Mouse (Mus musculus): ENCODE data around the gene Gm20532.

Gm20532 gene

DNA sequence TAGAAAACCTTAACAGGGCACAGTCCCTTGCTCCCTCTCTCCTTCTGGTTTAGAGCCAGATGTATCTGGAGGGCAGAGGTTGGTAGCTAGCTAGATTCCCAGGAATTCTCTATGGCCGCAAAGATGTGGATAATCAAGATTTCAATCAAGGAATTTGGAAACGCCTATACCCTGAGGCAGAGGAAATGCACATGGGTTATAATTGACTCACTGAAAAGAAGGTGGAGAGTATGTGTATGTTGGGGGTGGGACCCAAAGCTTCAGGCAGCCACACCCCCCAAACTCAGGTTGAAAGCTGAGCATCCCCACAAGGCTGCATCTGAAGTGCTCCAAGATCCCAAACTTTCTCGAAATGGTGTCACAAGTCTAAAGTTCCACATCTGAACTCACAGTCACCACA, 12.0 kb downstream of the Gm20532 start:
- DNase-seq: no peak

DNA sequence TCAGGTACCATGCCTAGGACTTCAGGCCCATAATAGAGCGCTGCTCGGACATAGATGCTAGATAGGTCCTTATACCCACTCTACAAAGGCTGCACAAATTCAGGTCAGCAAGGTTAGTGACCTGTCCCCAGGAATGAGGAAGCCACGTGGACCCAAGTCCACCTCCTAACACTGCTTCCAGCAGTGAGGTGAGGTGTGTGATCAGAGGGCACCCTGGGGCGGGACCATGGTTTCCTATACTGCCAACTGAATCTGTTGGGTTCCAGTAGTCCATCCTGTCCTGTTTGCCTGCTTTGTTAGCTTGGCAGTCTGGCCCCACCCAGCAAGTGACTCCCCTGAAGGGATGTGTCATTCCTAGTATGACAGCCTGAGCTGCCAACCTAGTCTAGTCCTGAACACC, 13.5 kb downstream of the Gm20532 start:
- no peak for DNase-seq

DNA sequence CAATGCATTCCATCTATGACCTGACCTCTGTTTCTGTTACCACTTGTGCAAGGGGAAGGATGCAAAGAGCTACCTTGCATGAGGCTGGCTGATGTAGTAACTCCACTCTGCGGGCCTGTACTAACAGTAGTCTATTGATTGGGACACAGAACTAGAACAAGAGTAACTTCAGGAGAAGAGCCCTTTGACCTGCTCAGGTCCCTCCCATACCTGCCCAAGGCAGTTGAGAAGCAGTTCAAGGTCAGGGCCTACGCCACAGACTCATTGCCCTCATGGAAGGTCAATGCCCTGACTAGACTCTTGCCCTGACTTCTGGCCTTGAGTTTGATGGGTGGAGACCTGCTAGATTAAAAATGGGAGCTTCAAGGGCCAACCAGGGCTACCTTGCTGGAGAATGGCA, 14.2 kb downstream of the Gm20532 start:
- no peak for DNase-seq

DNA sequence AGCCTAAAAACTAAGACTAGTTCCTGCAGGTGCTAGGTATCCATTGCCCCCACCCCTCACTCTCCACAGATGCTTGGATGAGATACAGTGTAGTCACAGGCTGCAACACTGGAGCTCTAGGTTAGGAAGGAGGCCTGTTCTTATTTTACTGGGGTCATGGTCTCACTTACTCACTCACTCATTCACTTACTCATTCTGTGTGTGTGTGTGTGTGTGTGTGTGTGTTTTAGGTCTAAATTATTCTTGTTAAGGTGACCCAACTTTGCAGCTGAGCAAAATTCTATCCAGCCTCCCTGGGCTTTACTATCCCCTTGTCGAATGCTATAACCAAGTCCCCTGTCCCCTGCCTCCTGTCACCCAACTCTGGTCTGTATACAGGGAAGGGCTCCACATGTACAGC, 15.2 kb downstream of the Gm20532 start:
- no peak for DNase-seq

DNA sequence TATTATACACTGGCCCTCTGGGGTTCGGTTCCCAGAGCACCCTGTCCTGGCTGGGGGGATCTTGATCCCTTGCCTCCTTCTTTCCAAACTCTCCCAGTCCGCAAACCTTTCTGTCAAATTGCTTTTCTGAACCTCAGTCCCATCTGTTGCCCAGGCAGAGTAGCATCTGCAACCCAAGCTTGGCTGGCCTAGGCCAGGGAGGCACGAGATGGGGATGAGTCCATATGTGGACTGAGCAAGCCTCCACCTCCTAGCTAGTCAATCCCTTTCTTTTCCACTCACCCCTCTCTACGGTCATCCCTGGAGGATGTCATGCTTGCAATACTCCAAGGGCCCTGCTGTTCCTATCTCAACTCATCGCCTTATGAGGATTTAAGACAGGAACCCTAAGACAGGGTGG, 16.2 kb downstream of the Gm20532 start:
- DNase-seq: no peak

DNA sequence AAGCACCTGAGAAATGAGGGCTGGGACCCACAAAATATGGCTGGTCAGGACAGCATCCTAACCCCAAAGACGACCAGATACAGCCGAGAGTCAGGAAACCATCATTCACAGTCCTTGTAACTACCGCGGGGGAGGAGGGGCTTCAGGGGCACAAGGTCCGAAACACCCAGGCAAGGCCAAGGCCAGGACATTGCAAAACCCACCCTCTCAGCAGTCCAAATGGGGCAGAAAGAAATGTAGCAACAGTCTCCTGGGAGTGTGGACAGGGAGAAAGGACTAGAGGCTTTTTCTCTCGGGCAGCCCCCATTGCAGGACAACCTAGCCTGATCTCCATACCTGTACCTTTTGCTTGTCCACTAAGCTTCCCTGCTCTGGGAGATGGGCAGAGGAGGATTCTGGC, 16.7 kb downstream of the Gm20532 start:
- DNase-seq: no peak

DNA sequence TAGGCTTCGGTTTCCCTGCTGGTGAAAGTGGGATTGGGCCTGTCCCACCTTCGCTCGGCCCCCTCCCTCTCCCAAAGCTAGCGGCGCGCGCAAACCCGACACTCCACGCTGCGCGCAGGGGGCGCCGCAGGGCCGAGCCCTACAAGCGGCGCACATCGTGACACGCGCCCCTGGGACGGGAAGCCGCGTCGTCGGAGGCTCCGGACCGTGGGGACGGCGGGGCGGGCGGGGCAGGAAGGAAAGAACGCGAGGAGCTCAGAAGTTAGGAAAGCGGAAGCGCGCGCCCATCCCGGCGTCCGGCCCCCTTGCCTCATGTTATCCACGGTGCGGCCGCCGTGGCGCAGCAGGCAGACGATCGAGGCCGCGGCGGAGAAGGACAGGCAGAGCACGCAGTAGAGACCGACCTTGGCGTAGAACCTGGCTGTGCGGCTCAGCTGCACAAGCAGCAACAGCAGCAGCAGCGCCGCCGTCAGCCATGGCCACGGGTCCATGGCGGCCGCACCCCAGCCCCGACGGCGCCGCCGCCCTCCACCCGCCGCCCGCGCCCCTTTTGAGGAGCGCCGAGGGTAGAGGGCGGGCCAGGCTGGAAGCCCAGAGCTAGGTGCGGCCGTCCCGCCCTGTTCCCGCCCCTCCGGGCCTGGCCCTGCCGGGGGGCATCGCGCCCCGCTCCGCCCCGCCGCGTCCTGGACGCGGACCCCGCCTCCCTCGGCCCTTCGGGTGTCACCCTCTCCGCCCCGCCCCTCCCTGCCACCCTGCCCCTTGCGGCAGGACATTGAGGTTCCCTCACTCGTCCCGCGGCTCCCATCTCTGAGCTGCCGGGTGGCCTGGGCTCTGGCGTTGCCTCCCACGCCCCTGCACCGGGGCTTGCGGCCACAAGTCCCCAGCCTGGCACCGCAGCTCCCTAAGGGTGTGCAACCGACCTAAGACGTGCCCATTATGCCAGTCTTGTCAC, 17.6 kb downstream of the Gm20532 start, which contains the start of gene Agpat2:
Gene Agpat2 (minus strand): TSS at position 698 of the 952 bp plus-strand sequence.
- DNase-seq: no peak

DNA sequence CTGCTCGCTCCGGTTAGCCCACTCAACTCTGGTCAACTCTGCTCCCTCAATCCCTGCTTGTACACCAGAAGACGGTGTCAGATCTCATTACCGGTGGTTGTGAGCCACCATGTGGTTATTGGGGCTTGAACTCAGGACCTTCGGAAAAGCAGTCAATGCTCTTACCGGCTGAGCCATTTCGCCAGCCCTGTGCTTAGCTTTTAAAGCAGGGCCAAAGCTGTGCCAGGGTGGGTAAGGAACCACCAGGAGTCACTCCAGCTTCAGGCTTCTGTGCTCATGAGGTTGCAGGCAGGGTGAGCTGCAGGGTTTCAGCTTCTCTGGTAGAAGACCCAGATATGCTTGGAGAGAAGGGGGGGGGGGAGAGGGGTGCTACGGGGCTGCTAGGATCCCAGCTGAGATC, 18.9 kb downstream of the Gm20532 start:
- no peak for DNase-seq

DNA sequence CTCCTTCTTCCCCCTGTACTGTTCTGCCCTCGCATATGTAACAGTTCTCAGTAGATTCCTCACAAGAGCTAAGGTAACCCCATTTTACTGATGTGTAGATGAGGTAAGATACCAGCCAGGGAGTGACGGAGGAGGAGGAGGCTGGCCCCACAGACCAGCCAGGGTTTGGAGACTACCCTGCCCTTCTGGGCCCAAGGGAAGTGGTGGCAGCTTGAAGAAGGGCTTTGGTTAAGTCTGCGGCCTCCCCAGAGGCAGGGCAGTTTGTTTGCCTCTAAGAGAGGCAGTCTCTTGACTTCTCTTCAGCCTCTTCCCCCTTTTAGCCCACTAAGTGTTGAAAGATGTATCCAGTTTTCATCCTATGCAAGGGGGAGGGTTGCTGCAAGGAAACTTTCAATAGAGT, 20.1 kb downstream of the Gm20532 start:
- DNase-seq: no peak

DNA sequence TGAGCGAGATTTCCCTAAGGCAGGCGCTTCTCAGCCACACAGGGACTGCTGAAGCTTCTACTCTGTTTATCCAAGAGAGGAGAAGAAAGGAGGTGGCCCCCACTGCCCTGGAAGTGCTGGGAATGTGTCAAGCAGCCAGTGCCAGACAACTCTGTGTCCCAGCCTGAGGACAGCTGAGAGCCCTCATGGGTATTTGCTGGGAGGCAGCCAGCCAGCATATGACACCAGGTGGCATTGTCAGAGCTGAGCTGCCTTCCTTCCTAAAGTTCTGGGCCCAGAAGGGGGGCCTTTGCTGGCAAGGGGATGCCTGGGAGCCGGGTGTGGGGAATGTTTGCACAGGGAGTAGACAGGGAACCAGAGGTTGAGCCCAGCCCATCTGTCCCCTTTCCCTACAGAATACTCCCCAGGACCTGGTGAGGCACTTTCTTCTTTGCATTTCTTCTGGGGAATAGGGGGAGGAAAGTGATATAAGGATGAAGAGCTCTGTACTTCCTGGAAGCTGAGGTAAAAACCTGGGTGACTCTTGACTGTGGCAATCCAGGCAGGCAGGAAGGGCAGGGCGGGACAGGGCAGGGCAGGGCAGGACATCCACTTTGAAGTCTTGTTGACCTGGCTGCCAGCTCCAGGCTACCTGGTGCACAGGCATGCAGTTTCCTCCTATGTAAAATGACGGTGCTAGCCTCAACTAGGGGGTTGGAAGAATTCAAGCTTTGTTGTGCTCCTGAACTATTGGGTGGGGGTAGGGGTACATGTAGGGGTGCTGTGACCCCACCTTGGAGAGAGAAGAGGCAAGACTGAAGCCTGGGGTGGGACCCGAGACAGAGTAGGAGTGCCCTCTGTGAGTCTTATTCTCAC, 20.8 kb downstream of the Gm20532 start:
- no peak for DNase-seq

DNA sequence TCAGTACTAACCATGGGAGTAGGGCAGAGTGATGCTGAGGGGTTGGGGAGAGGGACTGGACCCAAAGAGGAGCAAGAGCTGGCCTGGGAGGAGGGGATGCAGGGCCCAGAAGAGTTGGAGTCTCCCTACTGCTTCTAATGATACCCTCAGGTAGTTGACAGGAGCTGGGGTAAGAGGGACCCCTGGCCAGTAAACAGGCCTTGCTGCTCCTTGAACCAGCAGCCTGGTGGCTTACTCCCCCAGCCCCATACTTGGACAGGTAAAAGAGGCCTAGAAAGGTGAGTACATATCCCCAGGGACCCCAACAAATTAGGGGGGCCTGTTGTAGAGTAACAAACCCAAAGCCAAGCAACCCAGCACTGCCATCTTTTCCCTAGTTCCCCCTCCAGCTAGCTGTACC, 22.3 kb downstream of the Gm20532 start:
- DNase-seq: no peak

DNA sequence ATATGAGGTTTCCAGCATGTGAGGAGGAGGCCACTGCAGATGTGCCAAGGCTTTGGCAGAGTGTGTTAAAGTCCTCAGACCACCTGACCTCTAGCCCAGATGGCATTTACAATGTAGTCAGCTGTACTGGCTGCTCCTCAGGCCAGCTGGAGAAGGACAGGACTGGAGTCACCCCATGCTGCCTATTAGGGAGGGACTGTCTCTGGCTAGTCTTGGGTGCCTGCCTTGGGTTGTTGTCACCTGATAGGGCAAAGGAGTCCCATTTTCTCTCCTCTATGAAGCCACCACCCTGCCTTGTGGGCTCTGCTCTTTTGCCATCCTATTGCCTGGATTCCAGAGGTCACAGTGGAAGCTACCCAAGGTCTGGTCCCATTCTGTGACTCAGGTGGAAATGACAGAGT, 22.8 kb downstream of the Gm20532 start:
- no peak for DNase-seq

DNA sequence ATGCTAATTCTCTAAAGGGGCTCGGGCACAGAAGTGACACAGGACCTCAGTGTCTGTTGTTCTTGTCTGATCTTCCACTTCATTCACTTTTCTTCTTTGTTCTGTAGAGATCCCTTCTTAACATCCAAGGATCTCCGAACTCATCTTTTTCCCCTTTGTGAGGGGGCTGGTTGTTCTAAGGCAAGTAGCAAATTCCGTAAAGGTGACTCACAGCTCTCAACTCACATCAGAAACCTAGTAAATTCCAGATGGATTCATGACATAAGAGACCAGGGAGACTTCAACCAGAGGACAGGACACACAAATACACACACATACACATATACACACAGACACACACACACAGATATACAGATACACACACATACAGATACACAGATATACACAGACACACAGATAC, 24.1 kb downstream of the Gm20532 start:
- no peak for DNase-seq

DNA sequence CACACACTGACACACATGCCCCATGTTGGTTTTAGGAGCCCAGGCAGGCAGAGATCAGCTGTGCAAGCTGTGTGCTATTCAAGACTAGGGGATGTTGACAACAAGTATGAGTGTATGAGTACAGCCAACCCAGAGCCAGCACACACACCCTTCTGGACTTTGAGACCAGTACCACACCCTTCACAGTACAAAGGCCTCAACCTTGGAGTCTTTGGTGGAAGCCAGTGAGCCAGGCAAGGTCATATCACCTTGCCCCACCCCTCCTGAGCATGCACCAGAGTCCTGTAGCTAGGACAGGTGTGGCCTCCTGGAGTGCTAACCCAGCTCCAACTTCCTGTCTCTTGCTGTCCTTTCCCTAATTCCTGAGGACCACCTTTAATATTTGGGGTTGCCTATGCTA, 24.6 kb downstream of the Gm20532 start:
- no peak for DNase-seq

DNA sequence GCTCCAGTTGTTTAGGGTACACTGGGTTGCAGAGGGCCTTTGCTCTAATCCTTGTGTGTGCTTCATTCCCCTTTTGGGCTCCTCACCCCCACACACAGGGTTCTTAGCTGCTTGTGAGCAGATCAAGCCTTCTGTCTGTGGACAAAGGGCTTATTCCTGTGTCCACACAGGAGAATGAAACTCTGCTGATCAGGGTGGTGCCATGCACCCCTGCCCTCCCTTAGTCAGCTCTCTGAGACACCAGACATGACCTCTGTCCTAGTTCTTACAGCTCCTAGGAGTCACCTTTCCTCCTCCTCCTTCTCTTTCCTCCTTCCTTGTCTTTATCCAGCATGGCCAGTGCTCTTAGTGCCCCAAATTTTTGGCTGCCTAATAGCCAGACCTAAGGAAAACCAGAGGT, 25.5 kb downstream of the Gm20532 start:
- no peak for DNase-seq

DNA sequence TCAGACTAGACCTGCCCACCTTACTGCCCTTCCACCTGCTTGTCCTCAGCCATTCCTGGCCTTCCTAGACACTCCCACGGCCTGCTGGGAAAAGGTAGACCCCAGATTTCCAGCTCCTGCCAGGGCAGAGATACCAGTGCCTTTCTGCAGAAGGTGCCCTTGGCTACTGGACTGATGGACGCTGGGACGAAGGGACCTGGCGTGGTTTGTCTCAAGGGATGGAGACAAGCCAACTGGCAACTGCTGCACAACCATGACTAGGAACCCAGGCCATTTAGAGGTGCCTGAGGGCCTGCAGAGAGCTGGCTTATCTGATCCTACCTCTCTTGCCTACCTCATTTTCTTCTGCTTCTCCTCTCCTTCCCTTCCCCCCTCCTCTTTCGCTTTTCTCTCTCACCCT, 28.5 kb downstream of the Gm20532 start:
- DNase-seq: no peak

DNA sequence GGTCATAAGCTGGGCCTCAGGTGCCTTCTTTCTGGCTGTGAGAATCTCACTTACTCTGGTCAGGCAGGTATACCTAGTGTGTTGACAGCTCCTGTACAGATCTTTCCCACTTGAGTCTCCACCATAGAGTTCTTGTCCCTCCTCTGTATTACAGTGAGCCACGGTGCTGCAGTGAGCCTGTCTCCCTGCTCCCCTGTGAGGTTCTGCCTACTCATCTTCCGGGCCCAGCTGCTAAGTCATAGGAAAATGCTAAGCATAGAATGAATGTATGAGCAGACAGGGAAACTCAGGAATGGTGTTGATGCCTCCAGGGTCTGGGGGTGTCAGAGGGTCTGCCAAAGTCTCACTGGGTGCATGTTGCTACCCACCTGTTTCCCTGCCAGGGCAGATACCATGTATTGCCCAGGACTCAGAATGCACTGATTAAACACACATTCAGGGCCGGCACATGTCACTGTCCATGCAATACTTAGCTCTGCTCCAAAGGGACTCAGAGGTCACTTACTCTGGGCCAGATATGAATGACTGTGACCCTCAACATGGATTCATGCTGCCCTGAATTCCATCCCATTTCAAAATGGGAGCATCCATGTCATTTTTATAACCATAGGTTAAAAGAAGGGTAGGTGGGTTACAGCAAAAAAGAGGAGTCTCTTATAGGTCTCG, 29.2 kb downstream of the Gm20532 start:
- DNase-seq: no peak

DNA sequence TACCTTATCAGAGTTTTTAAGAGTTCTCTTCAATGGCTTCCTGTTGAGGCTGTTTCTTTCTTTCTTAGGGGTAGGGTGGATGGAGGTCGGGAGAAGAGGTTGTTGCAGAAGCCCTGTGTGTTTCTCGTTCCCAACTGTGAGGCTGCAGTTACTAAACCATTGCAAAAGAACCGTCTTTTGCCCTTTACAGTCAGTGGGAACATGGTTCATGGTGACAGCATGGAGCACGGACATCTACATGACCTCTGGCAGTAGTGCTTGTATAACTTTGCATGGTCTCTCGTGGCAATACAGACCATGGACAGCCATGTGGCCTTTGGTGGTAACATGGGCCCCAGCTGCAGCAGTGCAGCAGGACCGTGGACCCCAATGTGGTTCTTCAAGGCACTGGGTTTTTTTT, 30.9 kb downstream of the Gm20532 start:
- no peak for DNase-seq

DNA sequence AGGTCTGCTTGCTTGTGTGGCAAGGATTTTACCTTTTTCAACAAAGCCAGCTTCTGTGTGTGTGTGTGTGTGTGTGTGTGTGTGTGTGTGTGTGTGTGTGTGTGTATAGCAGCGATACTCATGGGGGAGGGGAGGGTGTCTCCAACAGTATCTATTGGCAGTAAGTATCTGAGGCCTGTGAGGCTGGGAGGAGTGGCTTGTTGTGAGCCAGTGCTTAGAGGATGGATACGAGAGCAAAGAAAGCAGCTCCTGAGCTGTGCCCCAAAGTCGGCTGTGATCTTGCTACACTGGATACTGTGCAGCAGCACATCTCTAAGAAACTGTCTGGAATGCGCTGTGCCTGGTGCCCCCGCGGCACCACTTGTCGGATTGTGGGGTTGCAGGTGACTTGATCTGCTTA, 31.5 kb downstream of the Gm20532 start:
- DNase-seq: no peak

DNA sequence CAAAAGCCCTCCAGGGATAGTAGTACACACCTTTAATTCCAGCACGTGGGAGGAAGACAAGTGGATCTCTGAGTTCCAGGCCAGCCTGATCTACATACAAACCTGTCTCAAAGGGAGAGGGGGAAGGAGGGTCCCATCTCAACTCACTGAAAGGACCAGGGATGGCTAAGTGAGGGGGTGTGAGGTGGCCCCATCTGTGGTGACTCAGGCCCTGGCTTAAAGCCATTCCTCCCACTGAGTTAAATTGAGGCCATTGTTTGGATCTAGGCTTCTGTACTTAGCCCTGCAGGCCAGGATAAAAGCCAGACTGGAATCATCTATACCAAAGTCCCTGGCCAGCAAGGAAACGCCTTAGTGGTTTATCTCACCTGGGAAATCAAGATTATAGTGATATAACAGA, 34.8 kb downstream of the Gm20532 start:
- no peak for DNase-seq

DNA sequence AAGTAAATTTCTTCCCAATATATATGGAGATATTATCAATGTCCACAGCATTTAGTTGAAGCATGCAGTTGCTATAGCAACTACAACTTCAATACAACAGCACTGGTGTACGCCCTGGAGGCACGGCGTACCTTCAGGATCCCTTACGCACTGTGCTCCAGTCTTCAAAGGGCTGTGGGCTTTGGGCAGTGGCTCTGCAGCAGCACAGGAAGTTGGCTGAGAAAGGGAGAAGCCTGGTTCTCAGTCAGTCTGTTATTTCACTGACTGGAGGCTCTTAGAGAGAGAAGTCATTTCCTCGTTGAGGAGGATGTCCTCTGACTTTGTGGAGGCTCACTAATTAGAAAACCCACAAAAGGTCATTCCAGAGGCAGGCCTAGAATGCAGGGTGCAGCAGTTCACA, 36.5 kb downstream of the Gm20532 start:
- DNase-seq: no peak

DNA sequence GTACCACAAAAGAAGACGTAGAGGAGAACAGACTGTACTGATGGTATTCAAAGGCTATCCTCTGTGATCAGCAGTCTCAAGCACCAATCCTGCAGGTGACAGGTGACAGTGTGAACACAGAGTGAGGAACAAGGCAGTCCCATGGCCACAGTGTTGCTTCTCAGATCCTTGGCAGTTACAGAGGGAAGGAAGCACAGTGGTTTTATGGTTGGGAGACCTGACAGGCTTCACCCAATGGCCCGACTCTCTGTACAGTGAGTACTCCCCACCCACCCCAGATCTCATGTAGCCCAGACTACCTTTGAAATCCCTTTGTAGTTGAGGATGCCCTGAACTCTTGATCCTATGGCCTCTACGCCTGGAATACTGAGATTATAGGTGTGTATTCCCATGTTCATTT, 39.0 kb downstream of the Gm20532 start:
- no peak for DNase-seq

DNA sequence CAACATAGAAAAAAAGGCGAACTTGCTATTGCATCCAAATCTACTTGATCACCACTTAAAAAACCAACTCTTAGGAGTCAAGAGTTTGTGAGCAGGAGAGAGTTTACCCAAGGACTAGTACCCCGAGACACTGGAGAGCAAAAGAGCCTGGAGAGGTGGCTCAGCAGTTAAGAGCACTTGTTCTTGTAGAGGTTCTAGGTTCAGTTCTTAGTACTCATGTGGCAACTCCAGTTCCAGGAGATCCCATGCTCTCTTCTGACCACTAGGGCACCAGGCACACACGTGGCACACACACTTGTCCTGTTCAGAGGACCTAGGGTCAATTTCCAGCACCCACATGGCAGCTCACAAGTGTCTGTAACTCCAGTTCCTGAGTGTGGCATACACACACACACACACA, 39.6 kb downstream of the Gm20532 start:
- no peak for DNase-seq
